9 mouse cellular contexts compared by ENCODE assay signal in genomic region chr13:113602882-113603342, GRCm38 (mm10). TPM values are rescaled to one million over a fixed set of nuclear protein-coding genes. Genes with fewer than 3 reads are reported as not detected.
A peak's percentile ranks its signal among the peaks of the same experiment; 100 is the strongest.
DNase-seq lines count a peak whose midpoint lies in the region; ATAC-seq lines count a peak whose summit lies in the region.
"Had no signal": no experiment of that assay in that cellular context is flagged by ENCODE, and none has a peak within 500 bp of the region (broad histone marks: within the 10 kb centered on the region; RNA-seq: fewer than 3 reads in every experiment).

No protein-coding gene starts in this region.

- peaks cover 34% of the 10 kb centered on the region for H3K36me3 ChIP-seq in midbrain, embryonic 10.5 days
- H3K36me3 ChIP-seq in midbrain, embryonic 13.5 days: peaks cover 5% of the 10 kb centered on the region; the same call in 1 of the 2 replicates
- peaks cover 3% of the 10 kb centered on the region; the same call in 1 of the 2 replicates for H3K36me3 ChIP-seq in intestine, embryonic 16.5 days (ENCODE audit: control insufficient read depth, insufficient read depth, low read length)

- no peaks in the 10 kb centered on the region for H3K27me3 ChIP-seq in midbrain, embryonic 10.5 days (ENCODE audit: low read depth, poor library complexity, severe bottlenecking)
- H3K27me3 ChIP-seq in midbrain, embryonic 13.5 days: no peaks in the 10 kb centered on the region
- H3K27me3 ChIP-seq in intestine, embryonic 16.5 days (replicated peaks; ENCODE audit: control insufficient read depth, insufficient read depth, low read length): no peaks in the 10 kb centered on the region
- H3K27me3 ChIP-seq: limb, embryonic 12.5 days had no signal

- H3K4me2 ChIP-seq in midbrain, embryonic 13.5 days (replicated peaks): no peak overlapping the region
- H3K4me2 ChIP-seq in intestine, embryonic 16.5 days (ENCODE audit: low read depth, low read length): peak overlapping the region; percentile 42
- H3K4me2 ChIP-seq: limb, embryonic 12.5 days had no signal

- 93% methylated on average over 17 of the region's 17 CpGs for WGBS in midbrain, embryonic 10.5 days
- WGBS in midbrain, embryonic 13.5 days: 90% methylated on average over 17 of the region's 17 CpGs
- 59% methylated on average over 17 of the region's 17 CpGs for WGBS in intestine, embryonic 16.5 days

- H3K9ac ChIP-seq in midbrain, embryonic 13.5 days (replicated peaks): no peak overlapping the region
- peak overlapping the region; percentile 58 for H3K9ac ChIP-seq in intestine, embryonic 16.5 days (ENCODE audit: low read depth, low read length)
- H3K9ac ChIP-seq: limb, embryonic 12.5 days had no signal

- no peak overlapping the region for H3K4me3 ChIP-seq in midbrain, embryonic 10.5 days
- H3K4me3 ChIP-seq in midbrain, embryonic 13.5 days (replicated peaks): no peak overlapping the region
- peak overlapping the region; percentile 23 for H3K4me3 ChIP-seq in intestine, embryonic 16.5 days (ENCODE audit: low read length)
- H3K4me3 ChIP-seq: limb, embryonic 12.5 days had no signal

- H3K27ac ChIP-seq in midbrain, embryonic 10.5 days (replicated peaks): peak overlapping the region; percentile 30; the same call in 1 of the 2 replicates
- no peak overlapping the region for H3K27ac ChIP-seq in midbrain, embryonic 13.5 days
- peak overlapping the region; percentile 81 for H3K27ac ChIP-seq in intestine, embryonic 16.5 days (ENCODE audit: low read length)
- H3K27ac ChIP-seq: limb, embryonic 12.5 days had no signal

- H3K4me1 ChIP-seq in midbrain, embryonic 10.5 days: peaks cover 14% of the 10 kb centered on the region
- H3K4me1 ChIP-seq in midbrain, embryonic 13.5 days (replicated peaks): peaks cover 21% of the 10 kb centered on the region
- H3K4me1 ChIP-seq in intestine, embryonic 16.5 days (ENCODE audit: control insufficient read depth, insufficient read depth, low read length): peaks cover 57% of the 10 kb centered on the region

- 0 out of 2 replicates have a peak, but pooled peaks cover 11% of the 10 kb centered on the region for H3K9me3 ChIP-seq in midbrain, embryonic 10.5 days (replicated peaks)
- no peaks in the 10 kb centered on the region for H3K9me3 ChIP-seq in midbrain, embryonic 13.5 days
- no peaks in the 10 kb centered on the region for H3K9me3 ChIP-seq in intestine, embryonic 16.5 days (ENCODE audit: control insufficient read depth, low read length)
- H3K9me3 ChIP-seq: limb, embryonic 12.5 days had no signal

- ATAC-seq in midbrain, embryonic 13.5 days: no peak
- peak; percentile 91 for ATAC-seq in intestine, embryonic 16.5 days
- peak; percentile 62; the same call in 1 of the 2 replicates for ATAC-seq in megakaryocyte-erythroid progenitor cell, adult 5-6 weeks (replicated peaks; ENCODE audit: low FRiP score, low TSS enrichment, poor library complexity, severe bottlenecking)
- no peak for ATAC-seq in erythroid progenitor cell, adult 5-6 weeks (replicated peaks; ENCODE audit: low FRiP score, poor library complexity, severe bottlenecking)

- peak; percentile 47 for DNase-seq in gastrocnemius, adult 18-20 months (ENCODE audit: low spot score)
- no peak for DNase-seq in gastrocnemius, postnatal 10 days
- no peak for DNase-seq in midbrain, embryonic 10.5 days (ENCODE audit: low spot score)
- DNase-seq in ovary, postnatal 10 days (ENCODE audit: low spot score): no peak

RNA-seq across cellular contexts. Expression of gene Snx18, which starts 15.5 kb away (rescaled TPM):
- total RNA-seq in gastrocnemius, adult 18-20 months (2021): 10 to 100 TPM in 1 of 2 experiments, 1 to 10 TPM in 1; 9.2 to 11.3 TPM
- 10 to 100 TPM; 20.1 to 25.7 TPM for total RNA-seq in gastrocnemius, postnatal 10 days (2021)
- polyA plus RNA-seq in midbrain, embryonic 10.5 days (2016; fragmentation: Nextera tagmentation; extraction: Ambion mirVana): 12.3 and 13.0 TPM in 2 replicates
- 8.0 and 8.6 TPM in 2 replicates for polyA plus RNA-seq in midbrain, embryonic 13.5 days (2015; fragmentation: Nextera tagmentation; extraction: Ambion mirVana)
- polyA plus RNA-seq in intestine, embryonic 16.5 days (2015; fragmentation: Nextera tagmentation; extraction: Ambion mirVana): 10.1 and 11.7 TPM in 2 replicates
- total RNA-seq in megakaryocyte-erythroid progenitor cell, adult 5-6 weeks (2014; fragmentation: Nextera tagmentation): 5.3 and 10.9 TPM in 2 replicates
- total RNA-seq in megakaryocyte-erythroid progenitor cell, adult 5-6 weeks (2017): 13.2 and 18.1 TPM in 2 replicates
- 5.8 and 6.3 TPM in 2 replicates for total RNA-seq in erythroid progenitor cell, adult 5-6 weeks (2015; ENCODE audit: low replicate concordance)
- 5.7 and 8.2 TPM in 2 replicates for total RNA-seq in erythroid progenitor cell, adult 5-6 weeks (2017; ENCODE audit: low replicate concordance)

Comparison
In these comparisons a context has a peak if more than half of its experiments do, and no peak if none do; other contexts are left out.
1. ATAC-seq: peak in intestine, embryonic 16.5 days (single experiment) and megakaryocyte-erythroid progenitor cell, adult 5-6 weeks (single experiment); none in midbrain, embryonic 13.5 days (single experiment) and erythroid progenitor cell, adult 5-6 weeks (single experiment).